Mouse (Mus musculus): ENCODE measurements around the gene Naglu. TPM values are rescaled to one million over a fixed set of nuclear protein-coding genes. Genes with fewer than 3 reads are reported as not detected.
A peak's percentile ranks its signal among the peaks of the same experiment; 100 is the strongest.

Gene Naglu
- total and polyA plus RNA-seq, 3 experiments = 11.2 to 33.3 (median 13.8) TPM

GRCm38 (mm10) chr11:101066549-101067412 lies 3.0 kb upstream of the Naglu start:
- Histone ChIP-seq H3K9ac (ENCODE audit: insufficient read depth, low read depth) (no peak overlapping the region), H3K9me3 (replicated peaks; ENCODE audit: low read length) (no peaks in the 10 kb centered on the region), H3K79me2 (replicated peaks; ENCODE audit: control insufficient read depth, extremely low read depth, insufficient read depth, poor library complexity, severe bottlenecking) (no peaks in the 10 kb centered on the region), H3K27me3 (replicated peaks) (peaks cover 2% of the 10 kb centered on the region), H3K4me1 (ENCODE audit: control insufficient read depth in 1 of 2, insufficient read depth in 2 of 2) (peaks cover 8 to 28% of the 10 kb centered on the region in 2 experiments), H3K27ac (ENCODE audit: insufficient read depth, low read depth) (no peak overlapping the region), H3K36me3 (replicated peaks in 1 of 2; ENCODE audit: control insufficient read depth in 1 of 2, insufficient read depth in 1 of 2, low read length in 1 of 2) (peaks cover 18 to 32% of the 10 kb centered on the region in 2 experiments), H3K4me3 (replicated peaks in 1 of 3; ENCODE audit: low read depth in 2 of 3, low read length in 2 of 3, poor library complexity in 1 of 3) (no peak overlapping the region), H3K4me2 (ENCODE audit: insufficient read depth, low read depth, poor library complexity, severe bottlenecking) (no peak overlapping the region)
- in situ Hi-C loops (cut with MboI; ENCODE audit: low pct_ligation_motif_present, low pct_unique_long_range_greater_than_20kb, low sequenced_read_pairs) (no loop called here), dilution Hi-C loops (cut with MboI; ENCODE audit: extremely low pct_ligation_motif_present, extremely low pct_unique_long_range_greater_than_20kb, low sequenced_read_pairs) (no loop called here)
- peak; percentile 79 for DNase-seq (ENCODE audit: extremely low read depth)
- TF ChIP-seq BHLHE40 (IDR thresholded peaks at IDR 0.05; ENCODE audit: low read depth, low read length) = peak; percentile 73
- TF ChIP-seq MEF2A (IDR thresholded peaks at IDR 0.05; ENCODE audit: borderline replicate concordance, low read depth, low read length) = peak; percentile 61; the same call in 1 of the 2 replicates
- no peak for TF ChIP-seq USF1 (IDR thresholded peaks at IDR 0.05; ENCODE audit: low read depth, low read length)
- no peak for TF ChIP-seq PAX5 (IDR thresholded peaks at IDR 0.05; ENCODE audit: low read length)
- peak; percentile 77 for TF ChIP-seq TCF12 (IDR thresholded peaks at IDR 0.05; ENCODE audit: low read depth, low read length)
- TF ChIP-seq IRF4 (IDR thresholded peaks at IDR 0.05; ENCODE audit: low read depth, low read length) = peak; percentile 63; the same call in 1 of the 2 replicates
- peak; percentile 57 for TF ChIP-seq HCFC1 (IDR thresholded peaks at IDR 0.05; ENCODE audit: low read depth, low read length)
- peak; percentile 46; the same call in 1 of the 2 replicates for TF ChIP-seq ELF1 (IDR thresholded peaks at IDR 0.05; ENCODE audit: low read depth, low read length)
- TF ChIP-seq CTCF (conservative IDR thresholded peaks at IDR 0.05 in 1 of 2, IDR thresholded peaks at IDR 0.05 in 1 of 2; ENCODE audit: low read depth in 2 of 2, low read length in 2 of 2) = peak; percentile 90 to 99
- peak; percentile 94 for TF ChIP-seq ZC3H11A (IDR thresholded peaks at IDR 0.05; ENCODE audit: low read depth, low read length)
- TF ChIP-seq CHD2 (IDR thresholded peaks at IDR 0.05; ENCODE audit: low read length) = no peak
- peak; percentile 83; the same call in 1 of the 2 replicates for TF ChIP-seq RCOR1 (conservative IDR thresholded peaks at IDR 0.05; ENCODE audit: low read depth, low read length)
- no peak for TF ChIP-seq MAFK (IDR thresholded peaks at IDR 0.05; ENCODE audit: insufficient replicate concordance, low read length)
- TF ChIP-seq ETS1 (conservative IDR thresholded peaks at IDR 0.05; ENCODE audit: low read depth, low read length) = no peak
- peak; percentile 71; the same call in 1 of the 2 replicates for TF ChIP-seq MAZ (IDR thresholded peaks at IDR 0.05; ENCODE audit: low read depth, low read length)
- no peak for TF ChIP-seq JUN (IDR thresholded peaks at IDR 0.05; ENCODE audit: insufficient read depth, low read depth, low read length)
- TF ChIP-seq ZMIZ1 (IDR thresholded peaks at IDR 0.05; ENCODE audit: low read depth, low read length) = no peak
- peak; percentile 36; the same call in 1 of the 2 replicates for TF ChIP-seq ZNF384 (IDR thresholded peaks at IDR 0.05; ENCODE audit: low read depth, low read length)
- peak; percentile 88 for TF ChIP-seq SIN3A (IDR thresholded peaks at IDR 0.05; ENCODE audit: low read length)
- peak; percentile 77; the same call in 1 of the 2 replicates for TF ChIP-seq NELFE (IDR thresholded peaks at IDR 0.05; ENCODE audit: low read depth, low read length)
- no peak for TF ChIP-seq POLR2AphosphoS2 (IDR thresholded peaks at IDR 0.05; ENCODE audit: low read depth, low read length)
- TF ChIP-seq SMC3 (IDR thresholded peaks at IDR 0.05; ENCODE audit: low read depth, low read length) = peak; percentile 99
- no peak; the same call in 1 of the 2 replicates for TF ChIP-seq USF2 (conservative IDR thresholded peaks at IDR 0.05; ENCODE audit: low read depth, low read length)
- no peak for TF ChIP-seq ZKSCAN1 (IDR thresholded peaks at IDR 0.05; ENCODE audit: borderline replicate concordance, low read depth, low read length)
- TF ChIP-seq EP300 (IDR thresholded peaks at IDR 0.05; ENCODE audit: low read length) = no peak
- no peak for TF ChIP-seq E2F4 (IDR thresholded peaks at IDR 0.05; ENCODE audit: insufficient replicate concordance, low read depth, low read length)
- peak; percentile 50 for TF ChIP-seq NRF1 (IDR thresholded peaks at IDR 0.05; ENCODE audit: low read depth, low read length)
- TF ChIP-seq GABPA (IDR thresholded peaks at IDR 0.05; ENCODE audit: insufficient replicate concordance, low read depth, low read length) = no peak
- 0 out of 2 replicates have a peak, but pooled peaks have one; percentile 36 for TF ChIP-seq MXI1 (IDR thresholded peaks at IDR 0.05; ENCODE audit: low read depth, low read length)
- TF ChIP-seq POLR2A (IDR thresholded peaks at IDR 0.05; ENCODE audit: low read depth, low read length) = no peak
- no peak for TF ChIP-seq KAT2A (IDR thresholded peaks at IDR 0.05; ENCODE audit: insufficient replicate concordance, low read length)
- TF ChIP-seq UBTF (IDR thresholded peaks at IDR 0.05; ENCODE audit: low read depth, low read length) = no peak
- TF ChIP-seq JUND (conservative IDR thresholded peaks at IDR 0.05; ENCODE audit: low read depth, low read length) = no peak
- TF ChIP-seq MYC (IDR thresholded peaks at IDR 0.05; ENCODE audit: low read depth, low read length) = peak; percentile 89
- no peak for TF ChIP-seq CHD1 (IDR thresholded peaks at IDR 0.05; ENCODE audit: low read depth, low read length)
- TF ChIP-seq MAX (IDR thresholded peaks at IDR 0.05; ENCODE audit: low read length) = peak; percentile 86
- TF ChIP-seq TBP (conservative IDR thresholded peaks at IDR 0.05; ENCODE audit: low read depth, low read length) = no peak
- TF ChIP-seq RAD21 (IDR thresholded peaks at IDR 0.05; ENCODE audit: low read depth, low read length) = peak; percentile 100
